Mouse (Mus musculus): ENCODE measurements around the gene Dennd4a. TPM values are rescaled to one million over a fixed set of nuclear protein-coding genes. Genes with fewer than 3 reads are reported as not detected.

Dennd4a gene
- polyA plus RNA-seq, 1 experiment from 2014 or later: 22.6 TPM

DNA sequence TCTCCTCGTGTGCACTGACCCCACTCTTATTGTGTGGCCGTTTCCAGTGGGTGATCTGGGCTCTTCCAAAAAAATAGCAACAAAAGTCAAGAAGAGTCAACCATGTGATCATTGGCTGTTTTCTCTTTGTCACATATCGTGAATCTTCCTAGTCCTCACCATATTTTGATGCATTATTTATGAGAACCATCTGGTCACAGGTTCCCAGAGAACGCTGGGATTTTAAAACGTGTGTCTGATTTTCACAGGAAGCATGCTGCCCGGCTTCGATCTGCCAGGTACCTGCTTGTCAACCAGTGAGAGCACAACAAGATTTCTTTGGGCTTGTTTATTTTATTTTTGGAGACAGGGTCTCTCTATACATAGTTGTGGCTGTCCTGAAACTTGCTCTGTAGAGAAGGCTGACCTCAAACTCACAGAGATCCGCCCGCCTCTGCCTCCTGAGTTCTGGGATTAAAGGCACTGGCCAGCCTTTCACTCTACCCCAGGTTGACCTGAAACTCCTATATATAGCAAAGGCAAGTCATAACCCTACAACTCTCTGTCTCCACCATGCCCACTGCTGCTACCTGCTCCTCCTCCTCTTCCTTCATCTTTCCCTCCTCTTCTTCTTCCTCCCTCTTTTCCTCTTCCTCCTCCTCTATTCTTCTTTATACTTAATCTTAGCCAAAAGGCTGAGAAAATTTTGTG is 24.8 kb upstream of the Dennd4a start:
- Histone ChIP-seq H3K4me3 (ENCODE audit: low read depth, low read length) (no peak overlapping the region), H3K27ac (ENCODE audit: low read depth, low read length) (no peak overlapping the region), H3K4me1 (replicated peaks; ENCODE audit: control insufficient read depth, insufficient read depth, low read length) (no peaks in the 10 kb centered on the region), H3K36me3 (ENCODE audit: control insufficient read depth, insufficient read depth, low read length) (no peaks in the 10 kb centered on the region), H3K27me3 (replicated peaks; ENCODE audit: control insufficient read depth, insufficient read depth, low read length) (no peaks in the 10 kb centered on the region), H3K9me3 (ENCODE audit: control insufficient read depth, low read length) (no peaks in the 10 kb centered on the region), H3K4me2 (no peak overlapping the region), H3K9ac (ENCODE audit: low read depth, low read length) (no peak overlapping the region)
- ATAC-seq (replicated peaks; ENCODE audit: low FRiP score): no peak
- no peak for DNase-seq (ENCODE audit: low spot score)
- WGBS: 85% methylated on average over 9 of the region's 9 CpGs

DNA sequence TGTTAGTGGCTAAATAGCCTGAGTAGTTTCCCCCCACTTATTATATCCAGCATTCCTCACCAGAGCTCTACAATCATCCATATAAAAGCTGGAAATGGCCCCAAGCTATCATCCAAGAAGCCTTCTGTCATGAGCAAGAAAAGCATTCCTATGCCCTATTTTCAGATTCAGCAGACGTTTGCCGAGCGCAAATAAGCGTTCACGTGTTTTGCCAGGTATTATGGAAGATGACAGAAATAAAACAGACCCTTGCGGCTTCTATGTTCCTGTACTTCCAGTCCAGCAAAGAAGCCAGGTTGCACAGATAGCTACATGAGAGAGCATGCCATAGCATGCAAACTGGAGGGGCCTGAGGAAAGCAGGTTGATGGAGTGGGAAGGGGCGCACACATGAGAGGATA is 23.1 kb upstream of the Dennd4a start:
- no peaks in the 10 kb centered on the region for H3K36me3 ChIP-seq (ENCODE audit: control insufficient read depth, insufficient read depth, low read length)
- WGBS: 90% methylated on average over 7 of the region's 7 CpGs
- H3K9ac ChIP-seq (ENCODE audit: low read depth, low read length): no peak overlapping the region
- no peak overlapping the region for H3K4me2 ChIP-seq
- H3K27ac ChIP-seq (ENCODE audit: low read depth, low read length): no peak overlapping the region
- DNase-seq (ENCODE audit: low spot score) (no peak), ATAC-seq (replicated peaks; ENCODE audit: low FRiP score) (no peak)
- H3K4me3 ChIP-seq (ENCODE audit: low read depth, low read length): no peak overlapping the region
- peaks cover 8% of the 10 kb centered on the region for H3K4me1 ChIP-seq (replicated peaks; ENCODE audit: control insufficient read depth, insufficient read depth, low read length)
- H3K9me3 ChIP-seq (ENCODE audit: control insufficient read depth, low read length): no peaks in the 10 kb centered on the region
- H3K27me3 ChIP-seq (replicated peaks; ENCODE audit: control insufficient read depth, insufficient read depth, low read length): no peaks in the 10 kb centered on the region

- no peaks in the 10 kb centered on the region for H3K27me3 ChIP-seq (replicated peaks; ENCODE audit: control insufficient read depth, insufficient read depth, low read length)
- H3K4me1 ChIP-seq (replicated peaks; ENCODE audit: control insufficient read depth, insufficient read depth, low read length): peaks cover 21% of the 10 kb centered on the region
- ATAC-seq (replicated peaks; ENCODE audit: low FRiP score) (no peak), DNase-seq (ENCODE audit: low spot score) (no peak)
- no peaks in the 10 kb centered on the region for H3K9me3 ChIP-seq (ENCODE audit: control insufficient read depth, low read length)
- H3K9ac ChIP-seq (ENCODE audit: low read depth, low read length): no peak overlapping the region; the same call in 1 of the 2 replicates
- no peaks in the 10 kb centered on the region for H3K36me3 ChIP-seq (ENCODE audit: control insufficient read depth, insufficient read depth, low read length)
- 32% methylated on average over 13 of the region's 13 CpGs for WGBS
- peak overlapping the region; percentile 28 for H3K27ac ChIP-seq (ENCODE audit: low read depth, low read length)
- H3K4me2 ChIP-seq: peak overlapping the region; percentile 42
- no peak overlapping the region for H3K4me3 ChIP-seq (ENCODE audit: low read depth, low read length)
These were observed 21.8 kb upstream of the Dennd4a start for GRCm38 (mm10) chr9:64789341-64789761.

- DNase-seq (ENCODE audit: low spot score) (no peak), ATAC-seq (replicated peaks; ENCODE audit: low FRiP score) (no peak)
- H3K4me1 ChIP-seq (replicated peaks; ENCODE audit: control insufficient read depth, insufficient read depth, low read length): peaks cover 24% of the 10 kb centered on the region
- no peak overlapping the region; the same call in 1 of the 2 replicates for H3K9ac ChIP-seq (ENCODE audit: low read depth, low read length)
- H3K27ac ChIP-seq (ENCODE audit: low read depth, low read length): peak overlapping the region; percentile 28
- no peaks in the 10 kb centered on the region for H3K36me3 ChIP-seq (ENCODE audit: control insufficient read depth, insufficient read depth, low read length)
- WGBS: 45% methylated on average over 10 of the region's 10 CpGs
- H3K27me3 ChIP-seq (replicated peaks; ENCODE audit: control insufficient read depth, insufficient read depth, low read length): no peaks in the 10 kb centered on the region
- peak overlapping the region; percentile 42 for H3K4me2 ChIP-seq
- no peaks in the 10 kb centered on the region for H3K9me3 ChIP-seq (ENCODE audit: control insufficient read depth, low read length)
- no peak overlapping the region for H3K4me3 ChIP-seq (ENCODE audit: low read depth, low read length)
These were observed 21.2 kb upstream of the Dennd4a start for GRCm38 (mm10) chr9:64789887-64790400.

DNA sequence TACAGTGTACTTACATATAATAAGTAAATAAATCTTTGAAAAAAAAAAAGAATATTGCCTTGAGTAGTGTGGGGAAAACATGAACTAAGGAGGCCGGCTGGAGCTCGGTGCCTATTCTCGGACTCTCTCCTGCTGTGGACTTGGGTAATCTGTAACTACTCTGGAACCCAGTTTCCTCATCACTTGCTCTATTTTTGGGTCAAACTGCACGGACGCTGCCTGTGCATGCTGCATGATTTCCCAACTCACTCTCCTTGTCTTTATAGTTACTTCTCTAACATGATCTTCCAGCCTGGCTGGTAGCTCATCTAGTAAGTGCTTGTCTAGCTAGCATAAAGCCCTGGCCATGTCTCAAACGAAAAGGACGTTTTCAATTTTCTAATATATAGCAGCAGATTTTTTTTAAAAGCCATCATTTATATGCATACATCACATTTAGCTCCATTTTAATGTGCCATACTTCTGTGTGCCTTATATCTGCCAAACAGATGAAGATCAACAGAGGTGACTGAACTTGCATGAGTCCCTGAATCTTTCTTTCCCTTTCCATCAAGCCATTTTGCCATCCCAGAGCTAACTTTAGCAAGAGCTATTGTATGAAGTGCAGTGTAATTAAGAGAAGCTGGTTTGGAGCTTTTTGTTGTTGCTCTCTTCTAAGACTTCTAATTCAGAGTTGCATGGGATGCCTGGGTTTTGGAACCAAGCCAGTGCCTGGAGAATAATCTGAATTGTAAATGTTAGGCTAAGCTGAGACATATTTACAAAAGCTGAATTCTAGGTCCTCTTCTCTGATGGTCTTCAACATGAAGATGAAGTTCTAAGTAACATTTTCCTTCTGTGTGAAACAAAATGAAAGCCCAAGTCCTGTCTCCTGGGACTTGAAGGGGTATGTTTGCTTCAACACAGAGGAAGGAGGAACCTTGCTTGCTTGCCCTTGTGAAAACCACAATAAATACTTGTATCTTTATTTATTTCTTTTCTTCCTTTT is 20.2 kb upstream of the Dennd4a start:
- Histone ChIP-seq H3K27me3 (replicated peaks; ENCODE audit: control insufficient read depth, insufficient read depth, low read length) (no peaks in the 10 kb centered on the region), H3K27ac (ENCODE audit: low read depth, low read length) (no peak overlapping the region), H3K4me2 (no peak overlapping the region), H3K4me3 (ENCODE audit: low read depth, low read length) (no peak overlapping the region), H3K9me3 (ENCODE audit: control insufficient read depth, low read length) (no peaks in the 10 kb centered on the region), H3K4me1 (replicated peaks; ENCODE audit: control insufficient read depth, insufficient read depth, low read length) (peaks cover 24% of the 10 kb centered on the region), H3K36me3 (ENCODE audit: control insufficient read depth, insufficient read depth, low read length) (no peaks in the 10 kb centered on the region), H3K9ac (ENCODE audit: low read depth, low read length) (no peak overlapping the region)
- ATAC-seq (replicated peaks; ENCODE audit: low FRiP score): no peak
- no peak for DNase-seq (ENCODE audit: low spot score)
- 67% methylated on average over 7 of the region's 7 CpGs for WGBS

GRCm38 (mm10) chr9:64791676-64792075 is 19.5 kb upstream of the Dennd4a start:
- ATAC-seq (replicated peaks; ENCODE audit: low FRiP score): no peak
- Histone ChIP-seq H3K27me3 (replicated peaks; ENCODE audit: control insufficient read depth, insufficient read depth, low read length) (no peaks in the 10 kb centered on the region), H3K27ac (ENCODE audit: low read depth, low read length) (peak overlapping the region; percentile 90), H3K9me3 (ENCODE audit: control insufficient read depth, low read length) (no peaks in the 10 kb centered on the region), H3K4me2 (no peak overlapping the region), H3K9ac (ENCODE audit: low read depth, low read length) (no peak overlapping the region), H3K36me3 (ENCODE audit: control insufficient read depth, insufficient read depth, low read length) (no peaks in the 10 kb centered on the region), H3K4me3 (ENCODE audit: low read depth, low read length) (no peak overlapping the region), H3K4me1 (replicated peaks; ENCODE audit: control insufficient read depth, insufficient read depth, low read length) (peaks cover 24% of the 10 kb centered on the region)
- 83% methylated on average over 1 of the region's 1 CpGs for WGBS
- no peak for DNase-seq (ENCODE audit: low spot score)

DNA sequence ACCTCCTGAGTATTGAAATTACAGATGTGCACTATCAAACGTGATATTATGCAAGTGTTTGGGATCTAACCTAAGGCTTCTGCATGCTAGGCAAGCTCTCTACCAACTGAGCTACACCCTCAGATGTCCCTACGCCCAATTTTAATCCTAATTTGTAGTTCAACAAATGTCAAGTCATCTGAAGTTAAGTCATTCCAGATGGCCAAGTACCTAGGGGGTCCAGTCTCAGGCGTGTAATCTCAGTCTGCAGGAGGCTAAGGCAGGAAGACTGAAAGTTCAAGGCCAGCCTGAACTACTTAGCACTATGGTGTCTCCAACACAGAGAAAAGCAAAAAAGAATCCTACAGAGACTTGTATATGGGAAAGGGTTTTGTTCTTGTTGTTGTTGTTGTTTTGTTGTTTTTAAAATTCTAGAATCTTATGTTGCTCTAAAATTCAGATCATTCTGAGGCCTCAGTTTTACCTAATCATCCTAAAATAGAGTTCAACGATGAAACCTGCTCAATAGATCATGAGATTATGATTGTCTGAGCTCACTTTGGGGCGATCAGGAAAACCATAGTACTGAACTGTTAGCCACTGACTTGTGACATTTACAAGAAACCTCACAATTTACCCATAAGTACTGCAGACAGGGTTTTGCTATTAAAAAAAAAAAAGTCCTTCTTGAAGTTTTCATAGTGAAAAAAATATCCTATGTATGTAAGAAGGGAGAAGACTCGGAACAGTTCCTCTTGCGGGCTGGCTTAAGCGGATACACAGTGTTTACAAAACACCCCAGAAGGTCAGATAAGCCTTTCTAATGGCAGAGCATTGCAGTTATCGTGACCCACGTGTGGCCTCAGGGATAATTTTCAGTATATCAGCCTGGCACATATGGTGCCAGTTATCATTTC is 18.5 kb upstream of the Dennd4a start:
- WGBS: 28% methylated on average over 10 of the region's 10 CpGs
- DNase-seq (ENCODE audit: low spot score) (no peak), ATAC-seq (replicated peaks; ENCODE audit: low FRiP score) (peak; percentile 96)
- H3K36me3 ChIP-seq (ENCODE audit: control insufficient read depth, insufficient read depth, low read length): no peaks in the 10 kb centered on the region
- H3K9ac ChIP-seq (ENCODE audit: low read depth, low read length): peak overlapping the region; percentile 15; the same call in 1 of the 2 replicates
- peak overlapping the region; percentile 90 for H3K27ac ChIP-seq (ENCODE audit: low read depth, low read length)
- H3K4me2 ChIP-seq: peak overlapping the region; percentile 54
- H3K27me3 ChIP-seq (replicated peaks; ENCODE audit: control insufficient read depth, insufficient read depth, low read length): no peaks in the 10 kb centered on the region
- no peaks in the 10 kb centered on the region for H3K9me3 ChIP-seq (ENCODE audit: control insufficient read depth, low read length)
- no peak overlapping the region for H3K4me3 ChIP-seq (ENCODE audit: low read depth, low read length)
- H3K4me1 ChIP-seq (replicated peaks; ENCODE audit: control insufficient read depth, insufficient read depth, low read length): peaks cover 24% of the 10 kb centered on the region

DNA sequence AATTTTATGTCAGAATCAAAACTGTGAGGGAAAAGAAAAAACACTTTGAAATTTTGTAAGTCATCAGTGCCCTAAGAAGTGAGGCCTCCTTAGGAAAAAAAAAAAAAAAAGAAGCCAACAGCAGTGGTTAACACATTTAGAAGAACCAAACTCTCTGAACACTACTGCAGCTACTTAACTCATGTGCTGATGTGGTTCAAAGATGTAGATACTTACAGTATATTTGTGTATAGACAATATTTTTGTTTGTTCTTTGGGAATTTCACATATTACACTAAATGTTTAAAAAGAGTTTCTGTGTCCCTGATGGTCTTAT is 17.9 kb upstream of the Dennd4a start:
- peaks cover 24% of the 10 kb centered on the region for H3K4me1 ChIP-seq (replicated peaks; ENCODE audit: control insufficient read depth, insufficient read depth, low read length)
- H3K9me3 ChIP-seq (ENCODE audit: control insufficient read depth, low read length): no peaks in the 10 kb centered on the region
- ATAC-seq (replicated peaks; ENCODE audit: low FRiP score): no peak
- no peak overlapping the region for H3K4me3 ChIP-seq (ENCODE audit: low read depth, low read length)
- no peaks in the 10 kb centered on the region for H3K27me3 ChIP-seq (replicated peaks; ENCODE audit: control insufficient read depth, insufficient read depth, low read length)
- DNase-seq (ENCODE audit: low spot score): no peak
- H3K27ac ChIP-seq (ENCODE audit: low read depth, low read length): peak overlapping the region; percentile 90
- peak overlapping the region; percentile 5; the same call in 1 of the 2 replicates for H3K9ac ChIP-seq (ENCODE audit: low read depth, low read length)
- H3K36me3 ChIP-seq (ENCODE audit: control insufficient read depth, insufficient read depth, low read length): no peaks in the 10 kb centered on the region
- peak overlapping the region; percentile 54 for H3K4me2 ChIP-seq

Data from liver, embryonic 11.5 days (tissue).